Comparison of ENCODE assay signal across 8 mouse cellular contexts in genomic region chr9:123237739-123238138, GRCm38 (mm10). TPM values are rescaled to one million over a fixed set of nuclear protein-coding genes. Genes with fewer than 3 reads are reported as not detected.
DNase-seq lines count a peak whose midpoint lies in the region; ATAC-seq and TF ChIP-seq lines count a peak whose summit lies in the region.

No protein-coding gene starts in this region.

- H3K36me3 ChIP-seq in forebrain, embryonic 14.5 days (ENCODE audit: control insufficient read depth, insufficient read depth, low read length) = no peaks in the 10 kb centered on the region
- H3K36me3 ChIP-seq in forebrain, embryonic 12.5 days (replicated peaks) = no peaks in the 10 kb centered on the region
- H3K36me3 ChIP-seq in heart, embryonic 14.5 days (ENCODE audit: control insufficient read depth, insufficient read depth, low read length) = no peaks in the 10 kb centered on the region

- no peak overlapping the region for H3K9ac ChIP-seq in forebrain, embryonic 14.5 days (ENCODE audit: low read length)
- no peak overlapping the region for H3K9ac ChIP-seq in forebrain, embryonic 12.5 days
- H3K9ac ChIP-seq in heart, embryonic 14.5 days (ENCODE audit: low read length) = no peak overlapping the region

- H3K27ac ChIP-seq in forebrain, embryonic 14.5 days (ENCODE audit: low read depth, low read length) = no peak overlapping the region
- H3K27ac ChIP-seq in forebrain, embryonic 12.5 days = no peak overlapping the region
- H3K27ac ChIP-seq in heart, embryonic 14.5 days (replicated peaks in 1 of 2; ENCODE audit: control insufficient read depth in 1 of 2, insufficient read depth in 1 of 2, low read depth in 2 of 2, low read length in 2 of 2) = peak overlapping the region; percentile 51 to 69
- H3K27ac ChIP-seq in olfactory bulb, adult 2 months (ENCODE audit: insufficient read depth, low read depth, low read length) = 0 out of 2 replicates have a peak overlapping the region, but pooled peaks have one; percentile 3
- no peak overlapping the region for H3K27ac ChIP-seq in layer of hippocampus, adult 2 months

- WGBS in forebrain, embryonic 14.5 days = 35% methylated on average over 2 of the region's 2 CpGs
- 44% methylated on average over 2 of the region's 2 CpGs for WGBS in forebrain, embryonic 12.5 days
- 34% methylated on average over 2 of the region's 2 CpGs for WGBS in heart, embryonic 14.5 days
- WGBS in olfactory bulb, adult 2 months = 21% methylated on average over 2 of the region's 2 CpGs

- TF ChIP-seq CTCF in olfactory bulb, adult 2 months (IDR thresholded peaks at IDR 0.05; ENCODE audit: insufficient read depth, low read depth, low read length) = no peak
- TF ChIP-seq CTCF in layer of hippocampus, adult 2 months (conservative IDR thresholded peaks at IDR 0.05) = no peak

- TF ChIP-seq POLR2A in olfactory bulb, adult 2 months (IDR thresholded peaks at IDR 0.05; ENCODE audit: insufficient read depth, low read depth, low read length) = no peak

- H3K4me3 ChIP-seq in forebrain, embryonic 14.5 days (ENCODE audit: low read depth, low read length) = no peak overlapping the region
- no peak overlapping the region for H3K4me3 ChIP-seq in forebrain, embryonic 12.5 days (replicated peaks)
- H3K4me3 ChIP-seq in heart, embryonic 14.5 days (ENCODE audit: control insufficient read depth in 1 of 2, insufficient read depth in 1 of 2, low read depth in 1 of 2, low read length in 2 of 2) = no peak overlapping the region
- H3K4me3 ChIP-seq in olfactory bulb, adult 2 months (ENCODE audit: insufficient read depth, low read depth, low read length) = no peak overlapping the region
- no peak overlapping the region for H3K4me3 ChIP-seq in layer of hippocampus, adult 2 months

- peak; percentile 33 for DNase-seq in forebrain, embryonic 14.5 days (ENCODE audit: low spot score)
- DNase-seq in adipocyte (ENCODE audit: low spot score) = peak; percentile 23
- peak; percentile 71 to 75 for DNase-seq in kidney, postnatal 36 days
- no peak for DNase-seq in layer of hippocampus, adult 2 months (ENCODE audit: low spot score in 2 of 2)
- DNase-seq in left cerebral cortex, postnatal 36 days (ENCODE audit: low spot score in 2 of 2) = no peak

- intact Hi-C loops in left cerebral cortex, postnatal 36 days (cut with DNase I) = no loop called here

- no peaks in the 10 kb centered on the region for H3K4me1 ChIP-seq in forebrain, embryonic 14.5 days (ENCODE audit: control insufficient read depth, insufficient read depth, low read length)
- H3K4me1 ChIP-seq in forebrain, embryonic 12.5 days = peaks cover 12% of the 10 kb centered on the region
- H3K4me1 ChIP-seq in heart, embryonic 14.5 days (ENCODE audit: control insufficient read depth in 2 of 2, insufficient read depth in 2 of 2, low read length in 2 of 2) = peaks cover 4 to 10% of the 10 kb centered on the region in 2 experiments; a peak in 3 of 4 replicates
- peaks cover 10% of the 10 kb centered on the region; the same call in 1 of the 2 replicates for H3K4me1 ChIP-seq in olfactory bulb, adult 2 months (ENCODE audit: control insufficient read depth, insufficient read depth, low read length)

- no peaks in the 10 kb centered on the region for H3K9me3 ChIP-seq in forebrain, embryonic 14.5 days (replicated peaks; ENCODE audit: control insufficient read depth, low read length)
- H3K9me3 ChIP-seq in forebrain, embryonic 12.5 days = no peaks in the 10 kb centered on the region
- no peaks in the 10 kb centered on the region for H3K9me3 ChIP-seq in heart, embryonic 14.5 days (ENCODE audit: control insufficient read depth, low read length)

- no peak for ATAC-seq in forebrain, embryonic 14.5 days
- no peak for ATAC-seq in forebrain, embryonic 12.5 days (ENCODE audit: low FRiP score)
- ATAC-seq in heart, embryonic 14.5 days (ENCODE audit: insufficient number of reproducible peaks, insufficient read depth, low FRiP score, low read depth) = peak; percentile 65

- H3K4me2 ChIP-seq in forebrain, embryonic 14.5 days (ENCODE audit: low read length) = no peak overlapping the region
- no peak overlapping the region for H3K4me2 ChIP-seq in forebrain, embryonic 12.5 days
- H3K4me2 ChIP-seq in heart, embryonic 14.5 days (ENCODE audit: low read length) = no peak overlapping the region

- H3K27me3 ChIP-seq in forebrain, embryonic 14.5 days (replicated peaks; ENCODE audit: control insufficient read depth, insufficient read depth, low read length) = no peaks in the 10 kb centered on the region
- no peaks in the 10 kb centered on the region for H3K27me3 ChIP-seq in forebrain, embryonic 12.5 days
- no peaks in the 10 kb centered on the region for H3K27me3 ChIP-seq in heart, embryonic 14.5 days (ENCODE audit: control insufficient read depth, insufficient read depth, low read length)

RNA-seq across cellular contexts. Expression of gene Cdcp1, which starts 21.9 kb away (rescaled TPM):
- polyA plus RNA-seq in forebrain, embryonic 14.5 days (2014; fragmentation: Nextera tagmentation; extraction: Ambion mirVana) = 0.05 and 0.06 TPM in 2 replicates
- polyA plus RNA-seq in forebrain, embryonic 12.5 days (2016; fragmentation: Nextera tagmentation; extraction: Ambion mirVana) = 0.73 and 0.77 TPM in 2 replicates
- polyA plus RNA-seq in heart, embryonic 14.5 days (2014; fragmentation: Nextera tagmentation; extraction: Ambion mirVana) = 0.14 TPM in 1 of 2 replicates, not detected in the other
- polyA plus RNA-seq in olfactory bulb, adult 2 months (2012; ENCODE audit: insufficient read depth, insufficient read length, low replicate concordance, missing spikeins) = not detected in 2 replicates
- total RNA-seq in layer of hippocampus, adult 2 months (2021) = under 1 TPM in 1 of 2 experiments, not detected in 1; 0.08 TPM
- total RNA-seq in left cerebral cortex, postnatal 36 days (2021) = under 1 TPM; 0.14 to 0.27 TPM

RNA-seq across cellular contexts. Expression of gene Tmem158, which starts 22.8 kb away (rescaled TPM):
- polyA plus RNA-seq in forebrain, embryonic 14.5 days (2014; fragmentation: Nextera tagmentation; extraction: Ambion mirVana) = 18.5 and 18.7 TPM in 2 replicates
- polyA plus RNA-seq in forebrain, embryonic 12.5 days (2016; fragmentation: Nextera tagmentation; extraction: Ambion mirVana) = 10.7 and 12.6 TPM in 2 replicates
- polyA plus RNA-seq in heart, embryonic 14.5 days (2014; fragmentation: Nextera tagmentation; extraction: Ambion mirVana) = 6.6 and 7.2 TPM in 2 replicates
- not detected in 2 replicates for polyA plus RNA-seq in olfactory bulb, adult 2 months (2012; ENCODE audit: insufficient read depth, insufficient read length, low replicate concordance, missing spikeins)
- 10 to 100 TPM; 35.2 to 37.9 TPM for total RNA-seq in layer of hippocampus, adult 2 months (2021)
- 10 to 100 TPM; 59.1 to 64.8 TPM for total RNA-seq in left cerebral cortex, postnatal 36 days (2021)

Comparison
In these comparisons a context has a peak if more than half of its experiments do, and no peak if none do; other contexts are left out.
1. DNase-seq: peak in forebrain, embryonic 14.5 days (single experiment), adipocyte (single experiment) and kidney, postnatal 36 days (2 of 2); none in layer of hippocampus, adult 2 months (0 of 2) and left cerebral cortex, postnatal 36 days (0 of 2).
2. H3K27ac ChIP-seq: peak in heart, embryonic 14.5 days (2 of 2) and olfactory bulb, adult 2 months (single experiment); none in forebrain, embryonic 14.5 days (single experiment), forebrain, embryonic 12.5 days (single experiment) and layer of hippocampus, adult 2 months (single experiment).